Mouse (Mus musculus) CH12.LX (cell line): Measurements from ENCODE around the gene Myo1d.

Source experiments
- BHLHE40 ChIP-seq: IDR thresholded peaks from 2 replicates; pipeline ENCODE4 v1.6.1; 2011; ENCODE audit warnings: mild to moderate bottlenecking, low read depth, low read length, improper control_type of control experiment
- CTCF ChIP-seq, 2 experiments: IDR thresholded peaks in 1 of 2; conservative IDR thresholded peaks in 1 of 2; 2 replicates each; pipeline ENCODE4 v1.5.1; 2011 to 2012; ENCODE audit warnings: low read depth in 2 of 2, low read length in 2 of 2, improper control_type of control experiment in 1 of 2, inconsistent platforms in 1 of 2, mild to moderate bottlenecking in 1 of 2, moderate library complexity in 1 of 2
- MAX ChIP-seq: IDR thresholded peaks from 2 replicates; pipeline ENCODE4 v1.6.1; 2011; ENCODE audit warnings: low read length, improper control_type of control experiment
- MXI1 ChIP-seq: IDR thresholded peaks from 2 replicates; pipeline ENCODE4 v1.6.1; 2011; ENCODE audit warnings: mild to moderate bottlenecking, low read depth, low read length, improper control_type of control experiment
- POLR2A ChIP-seq: IDR thresholded peaks from 2 replicates; pipeline ENCODE4 v1.6.1; 2011; ENCODE audit warnings: low read depth, mild to moderate bottlenecking, improper control_type of control experiment, low read length
- TCF12 ChIP-seq: IDR thresholded peaks from 2 replicates; pipeline ENCODE4 v1.6.1; 2014; ENCODE audit warnings: low read depth, mild to moderate bottlenecking, inconsistent platforms, low read length, improper control_type of control experiment

- TF ChIP-seq MAX (no peak), CTCF (conservative IDR thresholded peaks at IDR 0.05 in 1 of 2, IDR thresholded peaks at IDR 0.05 in 1 of 2; ENCODE audit: low read depth in 2 of 2, low read length in 2 of 2) (no peak), POLR2A (no peak), TCF12 (no peak), MXI1 (no peak), BHLHE40 (no peak)
Observed at GRCm38 (mm10) chr11:80719014-80719413, 60.8 kb downstream of the Myo1d start.
